Mouse (Mus musculus): ENCODE results near the gene Ksr2.

DNA sequence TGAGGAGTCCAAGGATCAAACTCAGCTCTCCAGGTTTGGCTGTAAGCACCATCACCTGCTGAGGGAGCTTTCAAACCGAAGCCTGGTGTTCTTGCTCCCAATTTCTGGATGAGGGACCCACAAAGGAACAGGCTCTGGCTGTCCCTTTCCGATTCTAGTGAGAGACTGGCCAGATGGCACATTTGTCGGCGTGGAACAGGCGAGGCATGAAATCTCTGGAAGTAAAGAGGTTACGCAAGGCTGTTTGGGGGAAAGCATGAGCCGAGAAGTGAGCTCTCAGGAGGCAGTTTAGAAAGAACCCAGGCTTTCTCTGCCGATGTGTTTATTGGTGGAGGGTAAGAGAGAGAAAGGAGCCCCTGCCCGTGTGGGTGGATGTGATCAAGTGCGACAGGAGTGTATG is 109.2 kb downstream of the Ksr2 start:
- TF ChIP-seq POLR2A (IDR thresholded peaks at IDR 0.05; ENCODE audit: extremely low read depth, insufficient read depth, low read length) (no peak), CTCF (IDR thresholded peaks at IDR 0.05; ENCODE audit: extremely low read depth, insufficient read depth, low read length) (no peak)
